Mouse (Mus musculus): ENCODE measurements around the gene Fam107b. TPM values are rescaled to one million over a fixed set of nuclear protein-coding genes. Genes with fewer than 3 reads are reported as not detected.

Gene Fam107b
- total RNA-seq, 2 experiments from 2014 or later: 51.1 to 98.2 TPM

- ATAC-seq (replicated peaks; ENCODE audit: low FRiP score, low TSS enrichment, poor library complexity, severe bottlenecking): no peak
Measured at GRCm38 (mm10) chr2:3805742-3806141, 235.5 kb downstream of the Fam107b start.

DNA sequence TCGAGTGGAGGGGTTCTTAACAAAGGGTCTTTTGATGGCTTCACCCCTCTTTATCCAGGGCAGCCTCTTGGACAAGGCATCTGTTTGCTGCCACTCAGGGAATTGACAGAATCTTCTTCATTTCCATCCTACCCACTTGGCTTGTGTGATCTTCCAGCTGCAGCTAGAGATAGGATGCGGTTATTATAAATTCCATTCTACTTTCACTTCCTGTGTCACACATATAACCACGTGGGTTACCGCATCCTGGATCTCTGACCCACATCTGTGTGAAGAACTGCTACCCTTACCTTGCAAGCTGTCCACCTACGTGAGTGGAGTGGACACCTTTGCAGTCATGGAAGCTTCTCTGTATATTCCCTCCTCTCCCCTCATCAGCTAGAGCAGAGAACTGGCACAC is 240.0 kb downstream of the Fam107b start:
- ATAC-seq (replicated peaks; ENCODE audit: low FRiP score, low TSS enrichment, poor library complexity, severe bottlenecking): no peak

DNA sequence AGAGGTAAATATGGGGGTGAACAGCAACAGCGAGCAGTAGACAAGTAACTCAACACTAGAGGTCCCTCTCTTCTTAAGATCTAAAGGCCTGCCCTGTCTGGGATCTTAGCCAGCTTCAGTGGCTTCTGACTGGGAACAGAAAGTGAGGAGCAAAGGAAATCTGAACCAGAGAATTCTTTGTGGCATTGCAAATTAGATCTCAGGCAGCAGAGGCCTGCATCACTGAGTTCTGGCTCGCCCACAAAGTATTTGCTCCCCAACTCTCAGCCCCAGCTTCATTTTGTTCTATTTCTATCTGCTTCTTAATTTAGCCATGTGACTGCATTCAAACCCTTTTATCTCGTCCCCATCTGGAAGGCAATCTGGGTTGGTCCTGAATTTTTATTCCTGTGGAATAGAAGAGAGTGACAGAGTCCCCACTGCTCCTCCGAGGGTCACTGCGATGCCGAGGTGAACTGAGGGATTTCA is 245.9 kb downstream of the Fam107b start:
- no peak for ATAC-seq (replicated peaks; ENCODE audit: low FRiP score, low TSS enrichment, poor library complexity, severe bottlenecking)

- ATAC-seq (replicated peaks; ENCODE audit: low FRiP score, low TSS enrichment, poor library complexity, severe bottlenecking): no peak
Measured at GRCm38 (mm10) chr2:3817626-3818025, 247.3 kb downstream of the Fam107b start.

DNA sequence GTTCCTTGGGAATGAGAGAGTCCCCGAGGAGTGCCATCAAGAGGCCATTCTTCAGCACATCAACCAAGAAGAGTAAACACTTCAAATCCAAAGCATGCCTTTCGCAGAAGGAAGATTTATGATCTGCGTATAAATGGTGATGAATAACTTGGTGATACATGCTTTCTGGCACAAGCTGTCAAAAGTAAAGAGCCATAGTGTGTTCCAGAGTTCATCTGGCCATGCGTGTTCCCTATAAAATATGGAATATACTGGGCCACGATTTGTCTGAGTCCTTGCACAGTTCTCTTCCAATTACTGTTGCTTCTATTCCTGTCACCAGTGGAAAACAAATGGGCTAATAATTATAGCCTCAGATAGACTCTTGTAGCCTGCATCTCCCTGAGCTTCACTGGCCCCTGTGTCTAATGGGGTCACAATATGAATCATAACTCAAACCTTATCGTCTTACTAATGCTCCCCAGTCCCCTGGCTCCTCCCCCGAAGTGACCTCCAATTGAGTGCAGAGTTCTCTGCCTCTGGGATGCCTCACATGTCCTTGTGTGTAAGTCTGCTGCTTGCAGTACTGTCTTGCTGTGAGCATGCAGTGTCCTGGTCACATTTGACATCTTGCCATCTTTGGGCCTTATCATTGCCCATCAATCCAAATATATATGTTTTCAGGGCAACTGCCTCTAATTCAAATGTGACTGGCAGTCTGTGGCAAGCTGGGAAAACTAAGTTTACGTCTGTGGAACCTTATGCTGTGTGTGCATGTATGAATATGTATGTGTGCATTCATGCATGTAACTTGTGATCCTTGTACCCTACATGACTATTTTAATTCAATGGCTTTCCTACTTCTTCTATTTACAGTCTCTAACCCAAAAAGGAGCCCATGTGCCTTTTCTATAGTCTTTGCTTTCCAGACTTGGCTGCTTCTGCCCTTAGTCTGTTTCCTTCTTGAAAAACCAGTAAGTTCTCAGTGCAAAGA is 252.5 kb downstream of the Fam107b start:
- no peak for ATAC-seq (replicated peaks; ENCODE audit: low FRiP score, low TSS enrichment, poor library complexity, severe bottlenecking)

Other genes with a start within 250 kb of the Fam107b start
- 19.1 and 25.5 TPM in 2 replicates for gene Rpp38, start 237.8 kb upstream of the Fam107b start, total RNA-seq (2014; fragmentation: Nextera tagmentation)
- gene Rpp38, start 237.8 kb upstream of the Fam107b start, total RNA-seq (2017): 12.3 and 15.4 TPM in 2 replicates
- not detected in 2 replicates for gene Acbd7, start 234.3 kb upstream of the Fam107b start, total RNA-seq (2014; fragmentation: Nextera tagmentation)
- gene Acbd7, start 234.3 kb upstream of the Fam107b start, total RNA-seq (2017): not detected in 2 replicates
- not detected in 2 replicates for gene Olah, start 173.3 kb upstream of the Fam107b start, total RNA-seq (2014; fragmentation: Nextera tagmentation)
- not detected in 2 replicates for gene Olah, start 173.3 kb upstream of the Fam107b start, total RNA-seq (2017)
- not detected in 2 replicates for gene Meig1, start 147.8 kb upstream of the Fam107b start, total RNA-seq (2014; fragmentation: Nextera tagmentation)
- not detected in 2 replicates for gene Meig1, start 147.8 kb upstream of the Fam107b start, total RNA-seq (2017)
- gene Dclre1c, start 146.4 kb upstream of the Fam107b start, total RNA-seq (2014; fragmentation: Nextera tagmentation): 26.4 and 28.3 TPM in 2 replicates
- gene Dclre1c, start 146.4 kb upstream of the Fam107b start, total RNA-seq (2017): 10.6 and 13.3 TPM in 2 replicates
- 17.9 and 19.2 TPM in 2 replicates for gene Suv39h2, start 95.5 kb upstream of the Fam107b start, total RNA-seq (2014; fragmentation: Nextera tagmentation)
- 15.7 and 18.2 TPM in 2 replicates for gene Suv39h2, start 95.5 kb upstream of the Fam107b start, total RNA-seq (2017)
- gene Gm45902, start 57.7 kb upstream of the Fam107b start, total RNA-seq (2014; fragmentation: Nextera tagmentation): 7.3 and 8.1 TPM in 2 replicates
- 11.1 and 13.0 TPM in 2 replicates for gene Gm45902, start 57.7 kb upstream of the Fam107b start, total RNA-seq (2017)
- 119 and 121 TPM in 2 replicates for gene Hspa14, start 57.7 kb upstream of the Fam107b start, total RNA-seq (2014; fragmentation: Nextera tagmentation)
- gene Hspa14, start 57.7 kb upstream of the Fam107b start, total RNA-seq (2017): 161 and 179 TPM in 2 replicates
- 0.20 TPM in 2 replicates for gene Cdnf, start 57.5 kb upstream of the Fam107b start, total RNA-seq (2014; fragmentation: Nextera tagmentation)
- 0.75 and 2.6 TPM in 2 replicates for gene Cdnf, start 57.5 kb upstream of the Fam107b start, total RNA-seq (2017)